Mouse (Mus musculus) liver, embryonic 11.5 days (tissue): ENCODE data around the gene Spryd7. TPM values are rescaled to one million over a fixed set of nuclear protein-coding genes. Genes with fewer than 3 reads are reported as not detected.

Experiments used
- polyA plus RNA-seq: library from polyadenylated mRNA; unstranded; fragments of >200 nt; fragmentation: Nextera tagmentation; extraction: Ambion mirVana; gene quantifications from 2 replicates; pipeline ENCODE4 v1.2.1, GENCODE M21; 2014

Spryd7 gene
- polyA plus RNA-seq, 1 experiment from 2014 or later: 24.5 TPM

Other genes with a start within 250 kb of the Spryd7 start
- gene Arl11, start 247.1 kb downstream of the Spryd7 start, polyA plus RNA-seq: 1.1 and 1.4 TPM in 2 replicates
- gene Ebpl, start 196.4 kb downstream of the Spryd7 start, polyA plus RNA-seq: 5.8 and 6.7 TPM in 2 replicates
- 67.6 and 78.6 TPM in 2 replicates for gene Kpna3, start 117.0 kb downstream of the Spryd7 start, polyA plus RNA-seq
- 12.8 and 14.2 TPM in 2 replicates for gene Trim13, start 41.4 kb upstream of the Spryd7 start, polyA plus RNA-seq
- gene Kcnrg, start 50.6 kb upstream of the Spryd7 start, polyA plus RNA-seq: 0.55 and 0.61 TPM in 2 replicates